Mouse (Mus musculus): ENCODE measurements around the gene Prkce. TPM values are rescaled to one million over a fixed set of nuclear protein-coding genes. Genes with fewer than 3 reads are reported as not detected.

Gene Prkce
- polyA plus RNA-seq, 1 experiment from 2014 or later: 2.0 TPM

DNA sequence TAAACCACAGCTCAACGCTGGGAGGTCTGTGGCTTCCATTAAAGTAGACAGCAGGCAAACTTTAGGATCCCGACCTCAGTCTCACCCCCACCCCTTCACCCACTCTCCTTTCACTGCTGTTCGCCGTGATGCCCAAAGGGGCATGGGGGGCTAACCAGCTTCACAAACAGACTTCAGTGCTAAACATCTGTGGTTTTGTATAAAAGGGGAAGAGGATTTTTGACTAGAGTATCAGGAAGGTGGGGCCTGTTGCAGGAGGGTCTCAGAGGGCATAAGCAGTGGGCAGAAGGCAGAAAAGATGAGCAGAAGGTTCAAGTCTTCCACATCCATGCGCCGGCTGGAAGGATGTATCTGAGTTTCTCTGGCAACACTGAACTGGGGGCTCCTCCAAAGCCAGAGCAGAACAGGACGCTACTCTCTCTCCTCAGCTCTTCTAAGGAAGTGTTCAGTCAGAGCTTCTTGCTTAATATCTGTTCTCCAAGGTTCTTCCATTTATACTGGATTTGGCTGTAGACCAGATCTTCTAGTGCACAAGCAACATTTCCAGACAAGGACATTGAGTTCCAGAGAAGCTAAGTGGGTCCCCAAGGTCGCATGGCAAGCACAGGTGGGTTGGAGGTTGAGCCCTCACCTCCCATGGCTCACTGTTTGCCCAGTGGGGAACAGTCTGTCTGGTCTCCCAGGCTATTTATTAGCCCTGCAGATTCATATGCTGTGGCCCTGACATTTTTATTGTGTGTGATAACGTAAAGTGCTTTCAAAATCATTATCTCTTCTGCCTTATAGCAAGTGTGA lies 2.8 kb downstream of the Prkce start:
- Histone ChIP-seq H3K9me3 (ENCODE audit: low read length) (no peaks in the 10 kb centered on the region), H3K4me2 (ENCODE audit: low read depth, low read length) (peak overlapping the region; percentile 98), H3K27ac (ENCODE audit: low read depth) (no peak overlapping the region), H3K27me3 (ENCODE audit: insufficient read depth, low read length) (peaks cover 19% of the 10 kb centered on the region; the same call in 1 of the 2 replicates), H3K9ac (replicated peaks) (no peak overlapping the region), H3K4me1 (ENCODE audit: insufficient read depth) (peaks cover 25% of the 10 kb centered on the region), H3K36me3 (replicated peaks; ENCODE audit: insufficient read depth, low read length) (no peaks in the 10 kb centered on the region; the same call in 1 of the 2 replicates), H3K4me3 (ENCODE audit: low read depth, low read length) (no peak overlapping the region)
- TF ChIP-seq EP300 (IDR thresholded peaks at IDR 0.05; ENCODE audit: low read depth) (no peak; the same call in 1 of the 2 replicates), CTCF (IDR thresholded peaks at IDR 0.05; ENCODE audit: low read depth) (no peak)
- WGBS (ENCODE audit: insufficient replicate concordance): 52% methylated on average over 9 of the region's 9 CpGs
- DNase-seq (no peak), ATAC-seq (no peak)

GRCm38 (mm10) chr17:86175516-86175915 lies 7.9 kb downstream of the Prkce start:
- 59% methylated on average over 9 of the region's 9 CpGs for WGBS (ENCODE audit: insufficient replicate concordance)
- Histone ChIP-seq H3K9me3 (ENCODE audit: low read length) (no peaks in the 10 kb centered on the region), H3K4me2 (ENCODE audit: low read depth, low read length) (no peak overlapping the region), H3K9ac (replicated peaks) (no peak overlapping the region), H3K27me3 (ENCODE audit: insufficient read depth, low read length) (no peaks in the 10 kb centered on the region), H3K27ac (ENCODE audit: low read depth) (no peak overlapping the region), H3K4me3 (ENCODE audit: low read depth, low read length) (no peak overlapping the region), H3K4me1 (ENCODE audit: insufficient read depth) (0 out of 2 replicates have a peak, but pooled peaks cover 2% of the 10 kb centered on the region), H3K36me3 (replicated peaks; ENCODE audit: insufficient read depth, low read length) (no peaks in the 10 kb centered on the region; the same call in 1 of the 2 replicates)
- ATAC-seq (no peak), DNase-seq (no peak)
- TF ChIP-seq CTCF (IDR thresholded peaks at IDR 0.05; ENCODE audit: low read depth) (no peak), EP300 (IDR thresholded peaks at IDR 0.05; ENCODE audit: low read depth) (no peak)

- Histone ChIP-seq H3K4me2 (ENCODE audit: low read depth, low read length) (no peak overlapping the region), H3K9ac (replicated peaks) (no peak overlapping the region), H3K36me3 (replicated peaks; ENCODE audit: insufficient read depth, low read length) (no peaks in the 10 kb centered on the region), H3K9me3 (ENCODE audit: low read length) (no peaks in the 10 kb centered on the region), H3K27me3 (ENCODE audit: insufficient read depth, low read length) (no peaks in the 10 kb centered on the region), H3K27ac (ENCODE audit: low read depth) (no peak overlapping the region), H3K4me3 (ENCODE audit: low read depth, low read length) (no peak overlapping the region), H3K4me1 (ENCODE audit: insufficient read depth) (no peaks in the 10 kb centered on the region)
- DNase-seq: no peak
- no peak for ATAC-seq
- TF ChIP-seq CTCF (IDR thresholded peaks at IDR 0.05; ENCODE audit: low read depth) (no peak), EP300 (IDR thresholded peaks at IDR 0.05; ENCODE audit: low read depth) (no peak)
- 55% methylated on average over 7 of the region's 7 CpGs for WGBS (ENCODE audit: insufficient replicate concordance)
Observed at GRCm38 (mm10) chr17:86176722-86177121, 9.1 kb downstream of the Prkce start.

DNA sequence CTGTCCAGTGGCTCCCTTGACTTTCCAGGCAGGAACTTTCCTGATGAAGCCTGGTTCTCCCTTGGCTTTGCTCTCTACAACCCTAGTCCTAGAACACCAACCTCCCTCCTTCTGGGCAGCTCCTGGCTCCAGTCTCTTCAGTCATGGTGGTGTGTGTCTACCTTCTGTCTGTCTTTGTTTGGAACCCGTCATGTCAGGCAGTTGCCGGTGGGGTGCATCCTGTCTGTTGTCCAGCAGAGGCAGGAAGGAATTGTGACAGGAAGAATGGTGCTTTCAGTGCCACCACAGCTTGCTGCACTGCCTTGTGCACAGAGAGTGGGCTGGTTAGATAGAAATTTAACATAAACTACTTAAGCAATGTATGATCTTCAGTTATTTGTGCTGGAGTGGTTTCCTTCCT lies 16.2 kb downstream of the Prkce start:
- TF ChIP-seq EP300 (IDR thresholded peaks at IDR 0.05; ENCODE audit: low read depth) (no peak), CTCF (IDR thresholded peaks at IDR 0.05; ENCODE audit: low read depth) (0 out of 2 replicates have a peak, but pooled peaks have one; percentile 11)
- DNase-seq (no peak), ATAC-seq (no peak)
- 29% methylated on average over 2 of the region's 2 CpGs for WGBS (ENCODE audit: insufficient replicate concordance)
- H3K9ac ChIP-seq (replicated peaks): no peak overlapping the region
- H3K4me1 ChIP-seq (ENCODE audit: insufficient read depth): peaks cover 20% of the 10 kb centered on the region
- H3K27me3 ChIP-seq (ENCODE audit: insufficient read depth, low read length): no peaks in the 10 kb centered on the region
- no peak overlapping the region for H3K27ac ChIP-seq (ENCODE audit: low read depth)
- no peak overlapping the region for H3K4me3 ChIP-seq (ENCODE audit: low read depth, low read length)
- H3K4me2 ChIP-seq (ENCODE audit: low read depth, low read length): no peak overlapping the region
- H3K9me3 ChIP-seq (ENCODE audit: low read length): no peaks in the 10 kb centered on the region
- no peaks in the 10 kb centered on the region for H3K36me3 ChIP-seq (replicated peaks; ENCODE audit: insufficient read depth, low read length)

GRCm38 (mm10) chr17:86184552-86185209 lies 17.1 kb downstream of the Prkce start:
- no peak for DNase-seq

GRCm38 (mm10) chr17:86185584-86185983 lies 18.0 kb downstream of the Prkce start:
- Histone ChIP-seq H3K27me3 (ENCODE audit: insufficient read depth, low read length) (no peaks in the 10 kb centered on the region), H3K4me1 (ENCODE audit: insufficient read depth) (peaks cover 20% of the 10 kb centered on the region), H3K27ac (ENCODE audit: low read depth) (no peak overlapping the region), H3K4me3 (ENCODE audit: low read depth, low read length) (no peak overlapping the region), H3K9me3 (ENCODE audit: low read length) (no peaks in the 10 kb centered on the region), H3K9ac (replicated peaks) (no peak overlapping the region), H3K4me2 (ENCODE audit: low read depth, low read length) (peak overlapping the region; percentile 48), H3K36me3 (replicated peaks; ENCODE audit: insufficient read depth, low read length) (no peaks in the 10 kb centered on the region)
- ATAC-seq (0 out of 2 replicates have a peak, but pooled peaks have one; percentile 29), DNase-seq (peak; percentile 20)
- TF ChIP-seq EP300 (IDR thresholded peaks at IDR 0.05; ENCODE audit: low read depth): 0 out of 2 replicates have a peak, but pooled peaks have one; percentile 37
- no peak for TF ChIP-seq CTCF (IDR thresholded peaks at IDR 0.05; ENCODE audit: low read depth)
- WGBS (ENCODE audit: insufficient replicate concordance): 12% methylated on average over 7 of the region's 7 CpGs

More at GRCm38 (mm10) chr17:86184552-86185209, 17.1 kb downstream of the Prkce start:
- no peaks in the 10 kb centered on the region for H3K27me3 ChIP-seq (ENCODE audit: insufficient read depth, low read length)
- no peak for ATAC-seq
- H3K4me2 ChIP-seq (ENCODE audit: low read depth, low read length): no peak overlapping the region
- H3K9ac ChIP-seq (replicated peaks): no peak overlapping the region
- no peaks in the 10 kb centered on the region for H3K9me3 ChIP-seq (ENCODE audit: low read length)
- 25% methylated on average over 9 of the region's 9 CpGs for WGBS (ENCODE audit: insufficient replicate concordance)
- no peaks in the 10 kb centered on the region for H3K36me3 ChIP-seq (replicated peaks; ENCODE audit: insufficient read depth, low read length)
- no peak for TF ChIP-seq CTCF (IDR thresholded peaks at IDR 0.05; ENCODE audit: low read depth)
- no peak for TF ChIP-seq EP300 (IDR thresholded peaks at IDR 0.05; ENCODE audit: low read depth)
- 0 out of 2 replicates have a peak overlapping the region, but pooled peaks have one; percentile 16 for H3K27ac ChIP-seq (ENCODE audit: low read depth)
- H3K4me1 ChIP-seq (ENCODE audit: insufficient read depth): peaks cover 20% of the 10 kb centered on the region
- no peak overlapping the region for H3K4me3 ChIP-seq (ENCODE audit: low read depth, low read length)
